Mouse (Mus musculus) hindbrain, embryonic 10.5 days (tissue): ENCODE results near the gene Carmil1. TPM values are rescaled to one million over a fixed set of nuclear protein-coding genes. Genes with fewer than 3 reads are reported as not detected.

Experiments
- DNase-seq: peaks from one replicate; pipeline ENCODE4 v3.0.0-alpha.2; 2017; ENCODE audit warnings: low spot score
- H3K27ac ChIP-seq: fragments of 300-500 bp; sonication (generic); 2 replicates; pipeline ENCODE4 v1.5.1; 2016; ENCODE audit warnings: mild to moderate bottlenecking, moderate library complexity
- H3K27me3 ChIP-seq: fragments of 300-500 bp; sonication (generic); 2 replicates; pipeline ENCODE4 v1.6.1; 2016; ENCODE audit warnings: mild to moderate bottlenecking; ENCODE audit not compliant: poor library complexity, insufficient read depth, severe bottlenecking
- H3K36me3 ChIP-seq: fragments of 300-500 bp; sonication (generic); 2 replicates; pipeline ENCODE4 v1.6.1; 2016; ENCODE audit warnings: mild to moderate bottlenecking, moderate library complexity
- H3K4me1 ChIP-seq: fragments of 300-500 bp; sonication (generic); replicated peaks from 2 replicates; pipeline ENCODE4 v1.6.1; 2016; ENCODE audit warnings: mild to moderate bottlenecking
- H3K4me3 ChIP-seq: fragments of 300-500 bp; sonication (generic); 2 replicates; pipeline ENCODE4 v1.5.1; 2016; ENCODE audit warnings: mild to moderate bottlenecking, moderate library complexity
- H3K9me3 ChIP-seq: fragments of 300-500 bp; sonication (generic); 2 replicates; pipeline ENCODE4 v1.6.1; 2016; ENCODE audit warnings: mild to moderate bottlenecking, moderate library complexity
- WGBS: fragments of 180-500 bp; shearing (Covaris S2); methylation state at CpG from one replicate; pipeline ENCODE4 v1.1.7; 2016; 5-methylcytosine and 5-hydroxymethylcytosine counted together
- polyA plus RNA-seq: library from polyadenylated mRNA; unstranded; fragments of >200 nt; fragmentation: Nextera tagmentation; extraction: Ambion mirVana; gene quantifications from 2 replicates; pipeline ENCODE4 v1.2.1, GENCODE M21; 2016

The Carmil1 gene
- polyA plus RNA-seq, 1 experiment from 2014 or later, result 20.0 TPM

DNA sequence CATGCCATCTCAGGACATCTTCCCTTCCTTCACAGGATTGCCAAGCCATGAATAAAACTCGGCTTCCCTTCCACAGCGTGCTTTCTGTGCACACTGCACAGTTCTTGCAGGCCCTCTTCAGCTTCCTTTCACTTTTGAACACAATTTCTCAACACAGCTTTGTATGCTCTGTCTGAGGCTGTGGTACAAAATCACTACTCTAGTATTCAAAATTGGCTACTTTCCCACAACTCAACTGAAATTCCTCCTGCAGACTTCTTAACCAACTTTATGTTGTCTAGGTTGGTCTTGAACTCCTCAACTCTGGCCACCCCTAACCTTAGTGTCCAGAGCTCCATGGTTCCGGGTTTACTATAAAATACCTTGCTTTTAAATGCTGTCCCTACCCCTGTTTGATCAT lies 95.0 kb downstream of the Carmil1 start:
- no peaks in the 10 kb centered on the region for H3K27me3 ChIP-seq
- 88% methylated on average over 3 of the region's 3 CpGs for WGBS
- no peak overlapping the region for H3K4me3 ChIP-seq
- no peaks in the 10 kb centered on the region for H3K36me3 ChIP-seq
- H3K27ac ChIP-seq, result no peak overlapping the region
- no peaks in the 10 kb centered on the region for H3K9me3 ChIP-seq
- no peak for DNase-seq
- H3K4me1 ChIP-seq, result peaks cover 11% of the 10 kb centered on the region

DNA sequence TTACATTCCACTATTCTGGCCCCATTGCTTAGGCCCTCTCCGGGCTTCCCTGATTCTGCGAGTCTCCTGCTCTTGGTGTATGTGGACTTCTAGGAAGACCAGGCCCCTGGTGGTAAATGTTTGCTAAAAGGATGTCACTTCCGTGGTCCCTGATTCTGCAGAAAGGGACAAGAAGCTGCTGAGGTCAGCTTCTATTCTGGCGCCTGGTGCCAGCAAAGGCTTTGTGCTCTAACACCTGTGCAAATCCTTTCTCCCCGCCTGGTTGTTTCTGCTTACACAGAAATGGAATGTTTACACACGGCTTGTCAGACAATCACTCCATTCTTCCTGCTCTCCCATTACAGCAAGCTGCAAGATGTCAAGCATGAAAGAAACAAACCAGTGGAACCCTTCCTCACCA lies 97.7 kb downstream of the Carmil1 start:
- Histone ChIP-seq H3K4me1 (peaks cover 11% of the 10 kb centered on the region), H3K4me3 (no peak overlapping the region), H3K27me3 (no peaks in the 10 kb centered on the region), H3K27ac (no peak overlapping the region), H3K36me3 (no peaks in the 10 kb centered on the region), H3K9me3 (no peaks in the 10 kb centered on the region)
- 49% methylated on average over 6 of the region's 6 CpGs for WGBS
- no peak for DNase-seq

DNA sequence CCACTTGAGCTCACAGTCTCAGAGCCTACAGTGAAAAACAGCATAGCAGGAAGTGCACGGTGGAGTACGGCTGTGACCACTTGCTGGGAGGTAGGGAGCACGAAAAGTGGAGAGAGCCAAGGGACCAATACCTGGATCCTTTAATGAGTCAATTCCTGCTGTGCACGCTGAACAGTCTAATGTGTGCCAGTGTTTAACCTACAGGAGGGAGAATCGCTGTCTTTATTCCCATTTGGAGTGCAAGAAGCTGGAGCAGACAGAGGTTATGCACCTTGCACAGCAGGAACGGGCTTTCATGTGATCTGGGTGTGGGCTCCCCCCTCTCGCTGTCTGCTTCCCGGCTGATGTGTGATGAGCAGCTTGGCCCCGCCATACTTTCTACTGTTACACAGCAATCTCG lies 101.1 kb downstream of the Carmil1 start:
- Histone ChIP-seq H3K9me3 (no peaks in the 10 kb centered on the region), H3K4me3 (no peak overlapping the region), H3K27me3 (no peaks in the 10 kb centered on the region), H3K4me1 (peaks cover 8% of the 10 kb centered on the region), H3K27ac (no peak overlapping the region), H3K36me3 (no peaks in the 10 kb centered on the region)
- DNase-seq, result no peak
- WGBS, result 83% methylated on average over 10 of the region's 10 CpGs

DNA sequence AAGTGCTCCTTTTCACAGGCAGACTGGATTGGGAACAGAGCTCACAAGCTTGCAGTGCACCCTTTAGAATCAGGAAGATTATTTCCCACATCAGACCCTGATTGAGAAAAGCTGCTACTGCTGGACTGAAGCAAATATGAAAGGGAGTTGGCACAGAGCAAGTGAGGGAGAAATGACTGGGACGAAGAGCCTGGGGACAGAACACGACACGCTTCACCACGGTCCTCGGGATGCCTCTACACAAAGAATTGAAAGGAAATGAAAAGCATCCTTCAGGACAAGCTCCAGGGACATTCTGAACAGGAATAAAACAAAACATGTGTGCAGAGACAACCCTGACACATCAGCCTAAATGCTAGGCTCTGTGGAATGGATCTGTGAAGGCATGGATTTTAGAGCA lies 103.0 kb downstream of the Carmil1 start:
- H3K27ac ChIP-seq, result no peak overlapping the region

GRCm38 (mm10) chr13:24176835-24177234 lies 103.8 kb downstream of the Carmil1 start:
- Histone ChIP-seq H3K27me3 (no peaks in the 10 kb centered on the region), H3K4me3 (no peak overlapping the region), H3K27ac (no peak overlapping the region), H3K4me1 (no peaks in the 10 kb centered on the region), H3K36me3 (no peaks in the 10 kb centered on the region), H3K9me3 (no peaks in the 10 kb centered on the region)
- 87% methylated on average over 4 of the region's 4 CpGs for WGBS
- no peak for DNase-seq

More for the DNA sequence above, 103.0 kb downstream of the Carmil1 start:
- Histone ChIP-seq H3K4me3 (no peak overlapping the region), H3K36me3 (no peaks in the 10 kb centered on the region), H3K4me1 (0 out of 2 replicates have a peak, but pooled peaks cover under 1% of the 10 kb centered on the region), H3K9me3 (no peaks in the 10 kb centered on the region), H3K27me3 (no peaks in the 10 kb centered on the region)
- no peak for DNase-seq
- 70% methylated on average over 5 of the region's 5 CpGs for WGBS

GRCm38 (mm10) chr13:24169658-24170057 lies 110.9 kb downstream of the Carmil1 start:
- H3K4me3 ChIP-seq, result no peak overlapping the region
- H3K27ac ChIP-seq, result no peak overlapping the region
- H3K36me3 ChIP-seq, result no peaks in the 10 kb centered on the region
- WGBS, result 89% methylated on average over 1 of the region's 1 CpGs
- H3K27me3 ChIP-seq, result no peaks in the 10 kb centered on the region
- DNase-seq, result no peak
- no peaks in the 10 kb centered on the region for H3K4me1 ChIP-seq
- H3K9me3 ChIP-seq, result no peaks in the 10 kb centered on the region

- H3K4me1 ChIP-seq, result no peaks in the 10 kb centered on the region
- H3K27me3 ChIP-seq, result no peaks in the 10 kb centered on the region
- 95% methylated on average over 1 of the region's 1 CpGs for WGBS
- H3K9me3 ChIP-seq, result no peaks in the 10 kb centered on the region
- no peak overlapping the region for H3K27ac ChIP-seq
- DNase-seq, result no peak
- no peaks in the 10 kb centered on the region for H3K36me3 ChIP-seq
- no peak overlapping the region for H3K4me3 ChIP-seq
Measured at GRCm38 (mm10) chr13:24163368-24163767, 117.2 kb downstream of the Carmil1 start.

GRCm38 (mm10) chr13:24161105-24161504 lies 119.5 kb downstream of the Carmil1 start:
- Histone ChIP-seq H3K36me3 (no peaks in the 10 kb centered on the region), H3K27me3 (no peaks in the 10 kb centered on the region), H3K4me1 (no peaks in the 10 kb centered on the region), H3K9me3 (no peaks in the 10 kb centered on the region), H3K27ac (no peak overlapping the region), H3K4me3 (no peak overlapping the region)
- WGBS, result 87% methylated on average over 4 of the region's 4 CpGs
- no peak for DNase-seq

DNA sequence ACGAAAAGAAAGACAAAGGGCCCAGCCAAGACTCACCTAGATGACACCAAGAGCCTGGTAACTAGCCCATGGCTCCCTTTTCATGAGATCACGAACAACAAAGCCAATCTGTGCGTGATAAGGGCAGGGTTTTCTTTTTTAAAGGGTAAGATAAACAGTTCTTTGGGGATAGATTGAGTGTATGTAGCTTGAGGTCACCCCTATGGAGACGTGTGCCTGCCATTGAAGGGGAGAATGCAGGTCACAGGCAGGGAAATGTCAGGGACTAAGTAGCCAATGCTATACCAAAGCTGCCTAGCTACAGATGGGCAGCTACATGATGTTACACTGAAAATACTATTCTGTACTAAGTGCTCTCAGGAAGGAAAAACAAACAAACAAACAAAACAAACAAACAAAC lies 120.6 kb downstream of the Carmil1 start:
- H3K27me3 ChIP-seq, result no peaks in the 10 kb centered on the region
- peaks cover 4% of the 10 kb centered on the region for H3K4me1 ChIP-seq
- WGBS, result 81% methylated on average over 4 of the region's 4 CpGs
- no peak for DNase-seq
- H3K9me3 ChIP-seq, result no peaks in the 10 kb centered on the region
- no peak overlapping the region for H3K4me3 ChIP-seq
- peak overlapping the region; percentile 18; the same call in 1 of the 2 replicates for H3K27ac ChIP-seq
- no peaks in the 10 kb centered on the region for H3K36me3 ChIP-seq

- 89% methylated on average over 8 of the region's 8 CpGs for WGBS
- Histone ChIP-seq H3K27ac (no peak overlapping the region; the same call in 1 of the 2 replicates), H3K4me1 (peaks cover 7% of the 10 kb centered on the region), H3K4me3 (no peak overlapping the region), H3K9me3 (no peaks in the 10 kb centered on the region), H3K27me3 (no peaks in the 10 kb centered on the region), H3K36me3 (no peaks in the 10 kb centered on the region)
- DNase-seq, result no peak
Measured at GRCm38 (mm10) chr13:24159190-24159965, 121.2 kb downstream of the Carmil1 start.

DNA sequence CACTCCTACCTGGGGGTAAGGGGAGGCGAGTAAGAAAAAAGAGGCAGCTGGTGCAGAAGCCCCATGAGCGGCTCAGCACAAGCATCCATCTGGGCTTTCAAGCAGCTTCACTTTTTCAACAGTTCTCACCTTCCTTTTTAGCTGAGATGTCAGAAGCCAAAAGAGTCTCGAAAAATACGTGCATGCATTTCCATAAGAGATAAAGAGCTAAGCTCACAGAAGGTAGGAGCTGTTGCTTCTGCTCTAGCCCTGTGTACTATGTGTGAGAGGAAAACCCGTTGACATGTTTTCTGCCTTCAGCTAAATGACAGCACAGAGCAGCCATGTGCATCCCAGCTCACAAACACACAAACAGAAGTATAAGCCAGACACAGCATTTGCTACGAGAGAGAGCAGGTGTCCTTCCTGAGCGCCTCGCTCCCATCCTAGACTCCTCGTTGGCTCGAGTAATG lies 123.0 kb downstream of the Carmil1 start:
- no peaks in the 10 kb centered on the region for H3K9me3 ChIP-seq
- H3K4me3 ChIP-seq, result no peak overlapping the region
- H3K27ac ChIP-seq, result no peak overlapping the region
- no peaks in the 10 kb centered on the region for H3K27me3 ChIP-seq
- H3K4me1 ChIP-seq, result peaks cover 7% of the 10 kb centered on the region
- H3K36me3 ChIP-seq, result no peaks in the 10 kb centered on the region
- 92% methylated on average over 10 of the region's 10 CpGs for WGBS
- DNase-seq, result no peak

GRCm38 (mm10) chr13:24155190-24155589 lies 125.4 kb downstream of the Carmil1 start:
- Histone ChIP-seq H3K36me3 (no peaks in the 10 kb centered on the region), H3K4me1 (peaks cover 16% of the 10 kb centered on the region), H3K27me3 (no peaks in the 10 kb centered on the region), H3K27ac (no peak overlapping the region), H3K4me3 (no peak overlapping the region), H3K9me3 (no peaks in the 10 kb centered on the region)
- DNase-seq, result no peak
- 36% methylated on average over 6 of the region's 6 CpGs for WGBS

- 58% methylated on average over 10 of the region's 10 CpGs for WGBS
- H3K36me3 ChIP-seq, result no peaks in the 10 kb centered on the region
Measured at GRCm38 (mm10) chr13:24154281-24155061, 126.1 kb downstream of the Carmil1 start.

More at GRCm38 (mm10) chr13:24154281-24155061, 126.1 kb downstream of the Carmil1 start:
- DNase-seq, result no peak
- Histone ChIP-seq H3K4me3 (no peak overlapping the region), H3K27me3 (no peaks in the 10 kb centered on the region), H3K27ac (no peak overlapping the region), H3K4me1 (peaks cover 16% of the 10 kb centered on the region), H3K9me3 (no peaks in the 10 kb centered on the region)
